Mouse (Mus musculus) liver, embryonic 15.5 days (tissue): ENCODE measurements around the gene Xrcc2. TPM values are rescaled to one million over a fixed set of nuclear protein-coding genes. Genes with fewer than 3 reads are reported as not detected.

Source experiments
- polyA plus RNA-seq: library from polyadenylated mRNA; unstranded; fragments of >200 nt; fragmentation: Nextera tagmentation; extraction: Ambion mirVana; gene quantifications from 2 replicates; pipeline ENCODE4 v1.2.1, GENCODE M21; 2015

Gene Xrcc2
- polyA plus RNA-seq, 1 experiment from 2014 or later = 3.8 TPM

Other genes with a start within 250 kb of the Xrcc2 start
- gene Kmt2c, start 207.0 kb downstream of the Xrcc2 start, polyA plus RNA-seq = 5.8 and 7.4 TPM in 2 replicates
- gene Cct8l1, start 189.8 kb downstream of the Xrcc2 start, polyA plus RNA-seq = 0.06 TPM in 1 of 2 replicates, not detected in the other
- 0.41 and 0.60 TPM in 2 replicates for gene Actr3b, start 54.2 kb upstream of the Xrcc2 start, polyA plus RNA-seq
- not detected in 2 replicates for gene Gm21663, start 236.6 kb upstream of the Xrcc2 start, polyA plus RNA-seq
- 0.03 TPM in 1 of 2 replicates, not detected in the other for gene Gm21671, start 248.6 kb upstream of the Xrcc2 start, polyA plus RNA-seq